Mouse (Mus musculus) erythroblast, adult 5-6 weeks (primary cell): ENCODE measurements around the gene Gzmc. TPM values are rescaled to one million over a fixed set of nuclear protein-coding genes. Genes with fewer than 3 reads are reported as not detected.
A peak's percentile ranks its signal among the peaks of the same experiment; 100 is the strongest.
"Not testable (repeated sequence)": the region's sequence is repeated elsewhere in the genome, so short reads cannot be mapped to it uniquely, and the experiment has no call there.

Experiments used
- ATAC-seq: replicated peaks from 2 replicates; pipeline ENCODE4 v1.8.0; 2016; ENCODE audit warnings: moderate number of reproducible peaks, mild to moderate bottlenecking, moderate TSS enrichment, inconsistent platforms; ENCODE audit not compliant: poor library complexity, low FRiP score, severe bottlenecking
- total RNA-seq, 2 experiments: library from RNA; stranded (forward) in 1 of 2; stranded (reverse) in 1 of 2; fragments of 150-400 nt in 1 of 2; fragments of 200-764, 138-1000 nt in 1 of 2; gene quantifications; 2 replicates each; pipeline versions ENCODE4 v1.2.3 to v1.2.4; 2015 to 2017; ENCODE audit warnings: low replicate concordance in 2 of 2

Gene Gzmc
- total RNA-seq (2015; ENCODE audit: low replicate concordance): not detected in 2 replicates
- not detected in 2 replicates for total RNA-seq (2017; ENCODE audit: low replicate concordance)

GRCm38 (mm10) chr14:56234556-56234955 is at the start of gene Gzmc:
TSS of gene Gzmc (minus strand) at chr14:56234656.
- ATAC-seq: no peak

DNA sequence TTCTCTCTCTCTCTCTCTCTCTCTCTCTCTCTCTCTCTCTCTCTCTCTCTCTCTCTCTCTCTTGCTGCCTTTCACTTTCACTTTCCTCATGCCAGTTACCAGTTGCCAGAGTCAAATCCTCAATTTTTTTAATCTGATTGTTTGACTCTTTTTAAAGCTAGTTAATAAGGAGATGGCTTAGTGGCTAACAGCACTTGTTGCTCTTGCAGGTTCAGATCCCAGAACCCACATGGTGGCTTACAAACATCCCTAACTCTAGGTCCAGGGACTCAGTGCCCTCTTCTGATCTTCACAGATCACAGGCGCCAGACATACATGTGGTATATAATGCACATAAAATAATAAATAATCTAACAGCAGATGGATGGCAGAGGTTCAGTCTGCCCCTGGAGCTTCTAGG is 49.4 kb upstream of the Gzmc start:
- no peak for ATAC-seq

DNA sequence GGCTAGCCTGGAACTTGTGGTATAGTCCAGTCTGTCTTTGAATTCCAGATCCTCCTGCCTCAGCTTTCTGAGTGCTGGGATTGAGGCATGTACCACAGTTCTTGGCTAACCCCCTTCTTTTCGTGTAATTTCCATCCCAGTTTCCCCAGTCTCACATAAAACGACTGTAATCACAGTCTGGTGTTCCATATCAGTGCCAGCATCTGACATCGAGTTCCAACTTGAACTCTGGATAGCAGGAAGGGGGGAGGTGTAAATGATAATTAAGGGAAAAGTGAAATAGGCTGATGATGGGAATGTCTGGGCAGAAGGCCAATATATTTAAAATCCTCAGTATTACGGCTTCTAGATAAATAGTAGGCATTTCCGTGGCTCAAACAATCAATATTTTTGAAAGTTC is 46.6 kb upstream of the Gzmc start:
- no peak for ATAC-seq

DNA sequence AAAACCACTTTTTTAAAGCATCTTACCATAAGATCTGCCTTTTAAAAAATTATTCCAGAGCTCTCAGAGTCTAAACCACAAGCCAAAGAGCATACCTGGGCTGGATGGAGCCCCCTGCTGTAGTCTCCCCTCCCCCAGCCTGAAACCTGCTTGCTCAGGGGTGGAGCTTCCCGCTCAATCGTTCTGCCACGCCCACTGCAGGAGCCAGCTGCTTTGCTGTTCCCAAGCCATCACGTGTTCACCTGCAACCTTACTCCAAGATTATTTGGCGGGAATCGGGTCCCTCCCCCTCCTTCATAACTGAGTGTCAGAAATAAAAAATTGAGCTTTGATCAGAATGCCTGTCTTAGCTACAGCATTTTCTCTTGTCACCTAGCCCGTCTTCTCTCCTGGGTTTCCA is 44.2 kb upstream of the Gzmc start:
- ATAC-seq: not testable (repeated sequence)

DNA sequence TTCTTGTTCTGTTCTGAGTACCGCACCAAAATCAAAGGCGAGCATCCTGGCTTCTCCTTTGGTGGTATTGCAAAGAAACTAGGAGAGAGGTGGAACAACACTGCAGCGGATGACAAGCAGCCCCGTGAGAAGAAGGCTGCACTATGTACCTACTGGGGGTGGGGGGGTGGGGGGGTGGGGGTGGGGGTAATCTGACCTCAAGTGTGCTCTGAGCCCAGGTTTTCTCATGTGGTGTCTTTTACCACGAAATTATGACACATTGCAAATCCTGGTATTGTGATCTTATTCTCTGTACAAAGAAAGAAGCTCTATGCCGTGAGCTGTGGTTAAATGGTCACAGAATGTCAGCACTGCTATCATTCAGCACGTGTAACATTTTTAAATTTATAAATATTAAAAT is 41.6 kb upstream of the Gzmc start:
- ATAC-seq: not testable (repeated sequence)

DNA sequence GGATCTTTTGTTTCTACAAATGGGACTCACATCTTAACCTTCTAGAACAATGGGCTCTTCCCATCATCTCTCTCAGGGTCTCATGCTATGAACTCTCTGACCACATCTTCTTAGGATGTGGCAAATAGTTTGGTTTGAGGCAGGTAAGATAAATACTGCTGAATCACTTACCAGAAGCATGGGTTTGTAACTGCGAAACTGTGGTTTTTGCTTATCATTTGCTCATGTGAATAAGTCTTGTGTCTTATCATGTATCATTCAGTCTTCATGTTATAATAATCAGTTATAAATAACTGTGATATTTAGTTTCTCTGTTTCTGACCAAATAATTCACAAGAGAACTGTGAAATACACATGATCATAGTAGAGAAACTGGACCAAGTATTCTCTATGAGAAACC is 31.7 kb upstream of the Gzmc start:
- no peak for ATAC-seq

DNA sequence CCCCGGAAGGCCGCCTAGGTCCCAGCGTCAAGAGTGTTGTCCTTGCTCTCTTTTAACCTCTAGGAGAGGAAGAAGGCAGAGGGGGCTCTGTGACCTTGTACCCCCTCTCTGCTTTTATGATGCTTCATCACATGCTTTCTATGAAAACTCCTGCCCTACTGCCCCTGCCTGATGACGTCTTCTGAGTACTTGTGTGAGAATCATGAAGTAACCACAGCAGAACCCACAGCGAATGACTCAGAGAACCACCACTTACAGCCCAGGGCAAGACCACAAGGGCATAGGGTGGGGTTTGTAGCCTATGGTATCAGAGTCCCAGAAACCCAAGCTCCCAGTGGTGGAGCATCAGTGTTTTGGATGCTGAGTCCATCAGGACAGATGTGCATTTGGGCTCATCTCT is 27.7 kb upstream of the Gzmc start, which contains the start of gene Gzmb:
Gene Gzmb (minus strand): TSS at position 108 of the 400 bp plus-strand sequence.
- ATAC-seq: no peak

DNA sequence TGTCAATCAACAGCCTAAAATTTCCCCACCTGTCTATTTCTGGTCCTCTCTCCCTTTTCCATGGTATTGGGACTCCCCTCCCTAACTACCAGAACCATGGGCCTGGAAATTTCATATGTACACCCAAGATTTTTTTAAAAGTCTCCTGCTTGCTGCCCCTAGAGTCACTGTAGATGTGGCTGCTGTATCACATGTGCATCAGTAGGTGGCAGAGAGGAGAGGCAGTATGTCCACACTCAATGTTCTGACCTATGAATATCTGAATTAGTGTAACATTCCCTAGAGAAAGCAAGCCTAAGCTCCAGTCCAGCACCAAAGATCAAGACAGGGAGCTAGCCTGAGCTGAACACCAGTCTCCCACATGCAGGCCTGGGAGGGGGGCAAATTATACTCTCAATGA is 6.0 kb upstream of the Gzmc start:
- ATAC-seq: no peak

DNA sequence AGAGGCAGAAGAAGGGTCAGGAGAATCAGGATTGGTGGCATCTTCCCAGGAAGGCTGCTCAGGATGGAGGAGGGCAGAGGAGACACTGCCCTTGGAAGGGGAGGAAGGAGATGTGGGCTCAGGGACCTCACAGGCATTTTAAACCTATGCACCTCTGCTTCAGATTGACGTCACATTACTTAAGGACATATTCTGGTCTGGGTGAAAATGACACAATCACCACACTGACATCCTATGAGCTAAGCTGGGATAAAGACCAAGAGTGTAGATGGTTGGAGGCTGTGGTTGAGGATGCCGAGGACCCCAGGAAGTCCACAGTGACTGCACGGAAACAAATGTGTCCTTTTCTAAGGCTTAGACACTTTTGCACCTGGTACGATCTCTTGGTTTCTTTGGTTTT is 23.1 kb downstream of the Gzmc start, which contains the start of gene Gzmf:
Gene Gzmf (minus strand): TSS at position 101 of the 400 bp plus-strand sequence.
- no peak for ATAC-seq

DNA sequence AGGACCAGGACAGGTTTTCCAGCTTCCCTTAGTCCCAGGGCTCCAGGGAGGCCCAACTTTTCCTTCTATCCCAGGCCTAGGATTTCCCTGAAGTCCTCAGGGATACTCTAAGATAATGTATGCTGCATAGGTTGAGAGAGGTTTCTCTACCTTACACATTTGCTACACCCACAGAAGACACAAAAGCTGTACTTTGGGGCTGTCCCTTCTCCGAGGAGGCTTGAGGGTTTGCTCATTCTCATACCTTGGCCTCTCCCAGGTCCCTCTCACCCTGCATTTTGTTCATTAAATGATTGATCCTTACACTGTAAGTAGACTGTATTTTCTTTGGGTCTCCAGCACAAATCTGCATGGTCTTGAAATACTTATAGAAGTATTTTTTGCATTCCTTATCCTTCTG is 28.8 kb downstream of the Gzmc start:
- no peak for ATAC-seq

- ATAC-seq: not testable (repeated sequence)
Measured at GRCm38 (mm10) chr14:56205021-56205420, 29.4 kb downstream of the Gzmc start.

- peak; percentile 65; the same call in 1 of the 2 replicates for ATAC-seq
Measured at GRCm38 (mm10) chr14:56203975-56204374, 30.5 kb downstream of the Gzmc start.

GRCm38 (mm10) chr14:56186946-56187345 is 47.5 kb downstream of the Gzmc start:
- no peak for ATAC-seq

GRCm38 (mm10) chr14:56186521-56186920 is 47.9 kb downstream of the Gzmc start:
- ATAC-seq: no peak

Other genes starting within 250 kb of the Gzmc start
- gene Mcpt1, start 216.7 kb downstream of the Gzmc start, total RNA-seq (2015; ENCODE audit: low replicate concordance): not detected in 2 replicates
- gene Mcpt1, start 216.7 kb downstream of the Gzmc start, total RNA-seq (2017; ENCODE audit: low replicate concordance): not detected in 2 replicates
- gene Mcpt9, start 204.2 kb downstream of the Gzmc start, total RNA-seq (2015; ENCODE audit: low replicate concordance): not detected in 2 replicates
- gene Mcpt9, start 204.2 kb downstream of the Gzmc start, total RNA-seq (2017; ENCODE audit: low replicate concordance): not detected in 2 replicates
- gene Mcpt2, start 192.6 kb downstream of the Gzmc start, total RNA-seq (2015; ENCODE audit: low replicate concordance): not detected in 2 replicates
- 0.84 TPM in 1 of 2 replicates, not detected in the other for gene Mcpt2, start 192.6 kb downstream of the Gzmc start, total RNA-seq (2017; ENCODE audit: low replicate concordance)
- not detected in 2 replicates for gene Mcpt4, start 172.3 kb downstream of the Gzmc start, total RNA-seq (2015; ENCODE audit: low replicate concordance)
- gene Mcpt4, start 172.3 kb downstream of the Gzmc start, total RNA-seq (2017; ENCODE audit: low replicate concordance): not detected in 2 replicates
- 205 and 289 TPM in 2 replicates for gene Mcpt8, start 149.4 kb downstream of the Gzmc start, total RNA-seq (2015; ENCODE audit: low replicate concordance)
- gene Mcpt8, start 149.4 kb downstream of the Gzmc start, total RNA-seq (2017; ENCODE audit: low replicate concordance): 98.4 and 115 TPM in 2 replicates
- gene Ctsg, start 132.1 kb downstream of the Gzmc start, total RNA-seq (2015; ENCODE audit: low replicate concordance): 413 and 487 TPM in 2 replicates
- 257 and 291 TPM in 2 replicates for gene Ctsg, start 132.1 kb downstream of the Gzmc start, total RNA-seq (2017; ENCODE audit: low replicate concordance)
- gene Gzme, start 114.0 kb downstream of the Gzmc start, total RNA-seq (2015; ENCODE audit: low replicate concordance): not detected in 2 replicates
- gene Gzme, start 114.0 kb downstream of the Gzmc start, total RNA-seq (2017; ENCODE audit: low replicate concordance): not detected in 2 replicates
- gene Gzmd, start 102.0 kb downstream of the Gzmc start, total RNA-seq (2015; ENCODE audit: low replicate concordance): not detected in 2 replicates
- not detected in 2 replicates for gene Gzmd, start 102.0 kb downstream of the Gzmc start, total RNA-seq (2017; ENCODE audit: low replicate concordance)
- not detected in 2 replicates for gene Gzmg, start 75.1 kb downstream of the Gzmc start, total RNA-seq (2015; ENCODE audit: low replicate concordance)
- not detected in 2 replicates for gene Gzmg, start 75.1 kb downstream of the Gzmc start, total RNA-seq (2017; ENCODE audit: low replicate concordance)
- not detected in 2 replicates for gene Gzmn, start 60.1 kb downstream of the Gzmc start, total RNA-seq (2015; ENCODE audit: low replicate concordance)
- not detected in 2 replicates for gene Gzmn, start 60.1 kb downstream of the Gzmc start, total RNA-seq (2017; ENCODE audit: low replicate concordance)
- not detected in 2 replicates for gene Gzmf, start 23.2 kb downstream of the Gzmc start, total RNA-seq (2015; ENCODE audit: low replicate concordance)
- gene Gzmf, start 23.2 kb downstream of the Gzmc start, total RNA-seq (2017; ENCODE audit: low replicate concordance): not detected in 2 replicates
- gene Gzmb, start 27.6 kb upstream of the Gzmc start, total RNA-seq (2015; ENCODE audit: low replicate concordance): 1.3 TPM in 1 of 2 replicates, not detected in the other
- not detected in 2 replicates for gene Gzmb, start 27.6 kb upstream of the Gzmc start, total RNA-seq (2017; ENCODE audit: low replicate concordance)
- not detected in 2 replicates for gene Atp12a, start 130.4 kb upstream of the Gzmc start, total RNA-seq (2015; ENCODE audit: low replicate concordance)
- gene Atp12a, start 130.4 kb upstream of the Gzmc start, total RNA-seq (2017; ENCODE audit: low replicate concordance): not detected in 2 replicates
- gene Rnf17, start 167.9 kb upstream of the Gzmc start, total RNA-seq (2015; ENCODE audit: low replicate concordance): not detected in 2 replicates
- gene Rnf17, start 167.9 kb upstream of the Gzmc start, total RNA-seq (2017; ENCODE audit: low replicate concordance): 5.4 TPM in 1 of 2 replicates, not detected in the other